Mouse (Mus musculus) ES-Bruce4 (cell line): Measurements from ENCODE around the gene Galntl6.

Experiments
- CTCF ChIP-seq: IDR thresholded peaks from one replicate; pipeline ENCODE4 v1.8.1; 2011; ENCODE audit warnings: low read depth, low read length
- EP300 ChIP-seq: IDR thresholded peaks from 2 replicates; pipeline ENCODE4 v1.6.1; 2011; ENCODE audit warnings: low read depth, low read length; ENCODE audit not compliant: insufficient read depth
- POLR2A ChIP-seq: IDR thresholded peaks from one replicate; pipeline ENCODE4 v1.8.1; 2011; ENCODE audit warnings: low read length; ENCODE audit not compliant: insufficient read depth

- TF ChIP-seq CTCF (no peak), POLR2A (no peak), EP300 (no peak)
Observed at GRCm38 (mm10) chr8:57772732-57773265, 1139.6 kb downstream of the Galntl6 start.
